Mouse (Mus musculus) spleen, adult 2 months (tissue): Measurements from ENCODE around the gene Hcrt. TPM values are rescaled to one million over a fixed set of nuclear protein-coding genes. Genes with fewer than 3 reads are reported as not detected.

ENCODE experiments used
- DNase-seq, 2 experiments: peaks; one replicate each; pipeline versions ENCODE4 v3.0.0 to v3.0.0-alpha.2; 2012 to 2021; ENCODE audit warnings: low spot score in 2 of 2, low read depth in 1 of 2
- H3K27ac ChIP-seq: fragments of 200-500 bp; 2 replicates; pipeline ENCODE4 v1.5.1; 2012; ENCODE audit warnings: low read length, inconsistent platforms; ENCODE audit not compliant: insufficient read depth
- H3K27me3 ChIP-seq: fragments of 200-500 bp; 2 replicates; pipeline ENCODE4 v1.6.1; 2012; ENCODE audit warnings: mild to moderate bottlenecking, moderate library complexity, low read length, inconsistent platforms; ENCODE audit not compliant: control insufficient read depth, insufficient read depth
- H3K36me3 ChIP-seq: fragments of 200-500 bp; 2 replicates; pipeline ENCODE4 v1.6.1; 2012; ENCODE audit warnings: mild to moderate bottlenecking, low read length, inconsistent platforms; ENCODE audit not compliant: control insufficient read depth, insufficient read depth
- H3K4me1 ChIP-seq: fragments of 200-500 bp; 2 replicates; pipeline ENCODE4 v1.6.1; 2011; ENCODE audit warnings: inconsistent platforms; ENCODE audit not compliant: control insufficient read depth, insufficient read depth, insufficient read length
- H3K4me3 ChIP-seq: fragments of 200-500 bp; 2 replicates; pipeline ENCODE4 v1.5.1; 2011; ENCODE audit warnings: mild to moderate bottlenecking, inconsistent platforms; ENCODE audit not compliant: insufficient read depth, insufficient read length; ENCODE audit errors: extremely low read depth
- CTCF ChIP-seq: fragments of 200-500 bp; IDR thresholded peaks from 2 replicates; pipeline ENCODE4 v1.5.1; 2011; ENCODE audit warnings: mild to moderate bottlenecking, inconsistent platforms; ENCODE audit not compliant: insufficient read depth, insufficient read length, insufficient replicate concordance; ENCODE audit errors: extremely low read depth
- POLR2A ChIP-seq: fragments of 200-500 bp; IDR thresholded peaks from 2 replicates; pipeline ENCODE4 v1.6.1; 2011; ENCODE audit warnings: low read depth, low read length, inconsistent platforms
- WGBS: fragments of 180-500 bp; shearing (Covaris S2); methylation state at CpG from one replicate; pipeline ENCODE4 v1.1.7; 2018; 5-methylcytosine and 5-hydroxymethylcytosine counted together
- polyA plus RNA-seq: library from polyadenylated mRNA; depleted of rRNA; stranded (reverse); fragments of >200 nt; gene quantifications from 2 replicates; pipeline ENCODE4 v1.2.3, GENCODE M21; 2012

Hcrt gene
- polyA plus RNA-seq, 1 experiment, result 0.22 TPM

DNA sequence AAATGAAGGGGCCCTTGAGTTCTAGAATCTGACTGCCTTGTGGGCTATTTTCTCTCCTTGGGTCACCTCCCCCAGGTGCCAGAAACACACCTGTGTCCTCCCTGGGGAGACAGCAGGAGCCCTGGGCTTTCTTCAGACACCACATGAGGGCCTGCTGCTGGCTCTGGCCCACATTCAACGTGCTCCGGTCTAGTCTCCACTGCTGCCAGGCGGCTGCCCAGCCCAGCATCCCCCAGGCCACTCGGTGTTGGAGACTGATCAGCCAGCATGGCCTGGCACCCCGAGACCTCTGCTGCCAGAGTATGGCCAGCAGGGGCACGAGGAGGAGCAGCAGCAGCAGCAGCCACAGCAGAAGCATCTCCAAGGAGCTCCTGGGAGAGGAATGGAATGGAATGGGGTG lies 7.2 kb upstream of the Hcrt start:
- DNase-seq, result no peak
- no peaks in the 10 kb centered on the region for H3K27me3 ChIP-seq
- H3K27ac ChIP-seq, result no peak overlapping the region
- peaks cover 4% of the 10 kb centered on the region; the same call in 1 of the 2 replicates for H3K36me3 ChIP-seq
- peaks cover 3% of the 10 kb centered on the region; the same call in 1 of the 2 replicates for H3K4me1 ChIP-seq
- H3K4me3 ChIP-seq, result peak overlapping the region; percentile 77; the same call in 1 of the 2 replicates
- WGBS, result 63% methylated on average over 6 of the region's 6 CpGs
- TF ChIP-seq POLR2A, result no peak

DNA sequence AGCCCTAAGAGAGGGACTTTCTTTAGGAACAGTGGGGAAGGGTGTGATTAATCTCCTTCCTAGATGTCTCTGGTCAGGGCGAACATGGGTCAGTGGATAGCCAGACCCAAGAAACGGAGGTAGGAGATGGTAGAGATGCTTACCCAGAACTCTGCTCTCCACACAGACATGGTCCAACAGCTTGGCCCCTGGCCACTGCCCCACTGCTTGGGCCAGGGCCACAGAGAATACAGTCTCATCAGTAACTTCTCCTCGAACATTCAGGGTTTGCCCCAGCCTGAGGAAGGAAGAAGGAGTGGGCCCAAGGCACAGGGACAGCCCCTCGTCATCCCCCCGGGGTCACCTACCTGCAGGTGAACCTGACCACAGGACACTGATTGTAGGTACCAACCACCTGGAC lies 5.1 kb upstream of the Hcrt start:
- WGBS, result 91% methylated on average over 5 of the region's 5 CpGs
- Histone ChIP-seq H3K4me1 (peaks cover 3% of the 10 kb centered on the region; the same call in 1 of the 2 replicates), H3K4me3 (no peak overlapping the region), H3K36me3 (peaks cover 4% of the 10 kb centered on the region; the same call in 1 of the 2 replicates), H3K27me3 (no peaks in the 10 kb centered on the region), H3K27ac (no peak overlapping the region)
- TF ChIP-seq CTCF (no peak), POLR2A (no peak)
- DNase-seq, result no peak

- H3K4me3 ChIP-seq, result no peak overlapping the region
- WGBS, result 87% methylated on average over 9 of the region's 9 CpGs
- H3K4me1 ChIP-seq, result peaks cover 7% of the 10 kb centered on the region; the same call in 1 of the 2 replicates
- TF ChIP-seq POLR2A, result no peak
- TF ChIP-seq CTCF, result no peak
- no peak for DNase-seq
- no peak overlapping the region for H3K27ac ChIP-seq
- no peaks in the 10 kb centered on the region for H3K27me3 ChIP-seq
- peaks cover 4% of the 10 kb centered on the region; the same call in 1 of the 2 replicates for H3K36me3 ChIP-seq
Measured at GRCm38 (mm10) chr11:100766726-100767125, 4.0 kb upstream of the Hcrt start.

GRCm38 (mm10) chr11:100761547-100762045 lies 1.1 kb downstream of the Hcrt start:
- H3K4me1 ChIP-seq, result peaks cover 17% of the 10 kb centered on the region
- 2% methylated on average over 27 of the region's 27 CpGs for WGBS
- no peaks in the 10 kb centered on the region; the same call in 1 of the 2 replicates for H3K27me3 ChIP-seq
- peak overlapping the region; percentile 56 for H3K4me3 ChIP-seq
- TF ChIP-seq CTCF (peak; percentile 46; the same call in 1 of the 2 replicates), POLR2A (no peak)
- peak; percentile 69 to 70 for DNase-seq
- 0 out of 2 replicates have a peak, but pooled peaks cover under 1% of the 10 kb centered on the region for H3K36me3 ChIP-seq
- no peak overlapping the region for H3K27ac ChIP-seq

- TF ChIP-seq POLR2A, result no peak
- TF ChIP-seq CTCF, result 0 out of 2 replicates have a peak, but pooled peaks have one; percentile 5
- Histone ChIP-seq H3K4me3 (peak within 1 kb of the TSS; percentile 52), H3K4me1 (peaks cover 17% of the 10 kb centered on the region), H3K36me3 (no peaks in the 10 kb centered on the region), H3K27me3 (no peaks in the 10 kb centered on the region; the same call in 1 of the 2 replicates), H3K27ac (no peak within 1 kb of the TSS)
- under 1% methylated on average over 50 of the region's 51 CpGs for WGBS
- DNase-seq, result peak; percentile 73 to 76
Measured at GRCm38 (mm10) chr11:100759611-100760233, 3.0 kb downstream of the Hcrt start, which contains the start of gene Kcnh4. TSS of gene Kcnh4 (minus strand) at chr11:100759942.

DNA sequence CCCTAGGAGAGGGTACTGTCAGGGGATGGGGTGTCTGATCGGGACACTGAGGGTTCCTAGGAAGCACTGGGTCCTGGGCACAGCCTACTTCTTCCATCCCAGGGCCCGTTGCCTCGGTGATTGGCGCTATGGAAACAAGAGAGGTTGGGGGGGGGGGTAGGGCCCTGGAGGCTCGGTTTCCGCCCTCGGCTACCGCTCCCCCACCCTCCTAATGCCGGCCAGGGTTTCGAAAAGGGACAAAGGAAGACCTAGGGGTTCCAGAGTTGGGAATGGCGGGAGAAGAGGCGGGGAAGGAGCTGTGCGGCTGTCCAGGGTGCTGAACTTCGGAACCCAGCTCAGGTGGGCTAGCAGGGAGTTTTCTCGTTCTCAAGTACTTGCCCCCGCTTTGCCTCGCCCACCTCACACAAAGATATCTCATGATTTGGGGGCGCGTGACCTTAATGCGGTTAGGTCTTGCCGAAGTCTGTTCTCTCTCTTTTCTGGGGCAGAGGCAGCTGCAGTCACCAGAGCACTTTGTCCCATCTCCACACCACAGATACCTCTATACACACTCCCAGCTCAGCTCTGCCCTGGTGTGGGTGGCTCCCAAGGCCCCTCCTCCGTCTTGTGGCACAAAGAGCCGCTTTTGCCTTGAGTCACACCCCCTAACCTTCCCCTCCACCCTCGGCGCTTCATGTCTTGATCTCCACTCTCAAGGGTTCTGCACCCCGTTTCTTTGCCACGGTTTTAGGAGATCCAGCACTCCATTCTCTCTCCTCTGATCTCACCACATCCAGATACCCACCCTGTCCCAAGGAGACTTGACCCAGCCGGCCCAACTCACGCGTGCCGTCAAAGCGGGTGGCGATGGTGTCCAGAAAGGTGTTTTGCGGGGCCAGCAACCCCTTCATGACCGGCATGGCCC lies 3.8 kb downstream of the Hcrt start:
- peaks cover 17% of the 10 kb centered on the region for H3K4me1 ChIP-seq
- DNase-seq, result no peak
- TF ChIP-seq CTCF (no peak), POLR2A (no peak)
- no peaks in the 10 kb centered on the region for H3K36me3 ChIP-seq
- no peak overlapping the region for H3K27ac ChIP-seq
- H3K4me3 ChIP-seq, result peak overlapping the region; percentile 52; the same call in 1 of the 2 replicates
- H3K27me3 ChIP-seq, result no peaks in the 10 kb centered on the region; the same call in 1 of the 2 replicates
- WGBS, result 5% methylated on average over 35 of the region's 35 CpGs
